Mouse (Mus musculus) bone marrow, adult 2 months (tissue): ENCODE data around the gene Rpl18a.

Source experiments
- CTCF ChIP-seq: fragments of 200-500 bp; IDR thresholded peaks from 2 replicates; pipeline ENCODE4 v1.5.1; 2011; ENCODE audit warnings: low read length, control low read depth; ENCODE audit not compliant: control insufficient read depth, insufficient read depth
- POLR2A ChIP-seq: fragments of 200-500 bp; IDR thresholded peaks from 2 replicates; pipeline ENCODE4 v1.6.1; 2011; ENCODE audit warnings: low read depth, mild to moderate bottlenecking, control low read depth, low read length, borderline replicate concordance; ENCODE audit not compliant: control insufficient read depth

DNA sequence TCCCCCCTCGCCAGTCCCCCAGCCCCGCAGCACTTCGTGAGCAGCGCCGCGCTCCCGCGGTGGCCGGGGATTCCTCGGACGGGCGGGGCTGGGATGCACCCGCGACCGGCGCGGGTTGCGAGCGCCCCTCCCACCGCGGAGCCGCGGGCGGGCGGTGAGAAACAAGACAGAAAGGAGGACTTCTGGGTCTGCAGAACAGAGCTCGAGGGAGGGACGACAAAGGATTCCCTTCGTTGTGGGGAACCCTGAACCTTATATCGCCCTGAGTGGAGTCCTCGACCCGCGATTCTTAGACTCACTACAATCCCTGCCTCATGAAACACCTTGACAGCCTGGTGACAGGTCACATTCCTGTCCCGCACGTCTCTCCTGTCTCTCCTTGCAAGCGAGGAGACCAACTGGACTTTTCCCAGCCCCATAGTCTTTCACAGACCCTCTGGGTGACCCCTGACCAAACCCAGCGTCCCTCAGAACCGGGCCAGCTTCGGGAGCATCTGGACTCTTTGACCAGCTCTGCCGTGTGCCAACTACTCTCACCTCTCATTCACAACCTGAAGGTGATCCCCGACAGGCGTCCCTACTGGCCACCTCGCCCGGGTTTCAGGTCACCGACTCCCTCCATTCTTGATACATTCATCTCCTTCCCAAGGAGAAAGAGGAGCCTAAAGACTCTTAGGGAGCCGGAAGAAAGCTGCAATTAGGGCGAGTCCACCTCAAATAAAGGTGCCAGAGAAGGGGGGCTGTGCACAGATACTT lies 33.1 kb downstream of the Rpl18a start:
- TF ChIP-seq CTCF = no peak
- TF ChIP-seq POLR2A = no peak
